Mouse (Mus musculus) thymus, postnatal 0 days (tissue): ENCODE data around the gene Ttc22. TPM values are rescaled to one million over a fixed set of nuclear protein-coding genes. Genes with fewer than 3 reads are reported as not detected.

Experiments
- DNase-seq: peaks from one replicate; pipeline ENCODE4 v3.0.0-alpha.2; 2015; ENCODE audit warnings: low spot score
- polyA plus RNA-seq: library from polyadenylated mRNA; unstranded; fragments of >200 nt; fragmentation: Nextera tagmentation; extraction: Ambion mirVana; gene quantifications from 2 replicates; pipeline ENCODE4 v1.2.1, GENCODE M21; 2015

Ttc22 gene
- polyA plus RNA-seq, 1 experiment from 2014 or later = 0.43 TPM

- peak; percentile 74 for DNase-seq
Observed at GRCm38 (mm10) chr4:106614881-106615280, 7.4 kb upstream of the Ttc22 start.

DNA sequence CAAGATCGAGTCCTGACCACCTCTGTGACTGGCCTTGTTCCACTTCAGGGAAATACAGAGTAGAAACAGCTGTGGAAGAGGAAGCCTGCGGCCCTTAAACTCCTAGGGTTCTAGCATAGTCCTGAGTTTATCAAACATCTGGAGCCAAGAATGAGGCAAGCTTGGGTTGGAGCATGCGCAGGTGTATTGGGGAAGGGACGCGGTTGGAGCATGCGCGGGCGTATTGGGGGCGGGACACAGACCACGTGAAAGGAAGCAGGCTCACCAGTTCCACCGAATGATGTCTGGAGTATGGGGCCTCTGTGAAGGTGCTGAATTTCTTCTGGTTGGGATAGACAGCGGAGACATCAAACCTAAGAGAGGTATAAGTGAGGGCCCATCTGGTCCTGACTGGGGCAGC lies 6.6 kb upstream of the Ttc22 start:
- DNase-seq = peak; percentile 54

DNA sequence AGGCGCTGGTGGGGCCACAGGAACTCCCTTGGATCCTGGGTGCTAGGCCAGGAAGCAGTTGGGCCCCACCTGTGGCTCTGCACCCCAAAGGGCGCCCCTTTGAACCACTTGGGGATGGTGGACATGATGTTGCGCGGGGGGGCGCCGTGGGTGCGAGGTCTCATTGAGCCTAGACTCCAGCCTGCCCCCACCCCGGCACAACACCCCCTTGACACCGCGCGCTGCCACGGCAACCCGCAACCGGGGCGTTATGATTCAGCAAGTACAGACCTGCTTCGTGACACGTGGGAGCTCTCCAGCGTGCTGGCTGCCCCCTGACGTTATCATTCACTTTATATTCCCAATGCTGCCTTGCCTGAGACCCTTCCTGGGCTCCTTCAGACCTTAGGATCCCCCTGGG lies 5.2 kb upstream of the Ttc22 start, which contains the start of gene Lexm:
Gene Lexm, minus strand, starts transcription at position 186 of the 400 bp plus-strand sequence.
- peak; percentile 20 for DNase-seq

DNA sequence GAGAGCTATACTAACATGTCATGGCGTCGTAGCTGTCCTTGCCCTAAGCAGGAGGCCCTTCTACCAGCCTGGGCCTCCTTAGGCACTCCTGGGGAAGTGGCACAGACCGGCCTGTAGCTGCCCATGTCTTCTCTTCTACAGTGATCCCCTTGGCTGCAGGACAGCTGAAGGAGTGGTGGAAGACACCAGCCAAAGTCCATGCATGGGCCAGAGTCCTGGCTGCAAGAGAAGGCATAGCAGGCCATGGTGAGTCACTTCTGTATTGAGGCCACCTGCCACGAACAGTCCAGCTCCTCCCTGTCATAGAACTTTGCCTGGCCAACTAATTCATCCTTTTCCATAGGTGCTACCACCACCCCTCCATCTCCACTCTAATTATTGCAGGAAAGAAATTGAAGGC lies 3.3 kb upstream of the Ttc22 start:
- no peak for DNase-seq

DNA sequence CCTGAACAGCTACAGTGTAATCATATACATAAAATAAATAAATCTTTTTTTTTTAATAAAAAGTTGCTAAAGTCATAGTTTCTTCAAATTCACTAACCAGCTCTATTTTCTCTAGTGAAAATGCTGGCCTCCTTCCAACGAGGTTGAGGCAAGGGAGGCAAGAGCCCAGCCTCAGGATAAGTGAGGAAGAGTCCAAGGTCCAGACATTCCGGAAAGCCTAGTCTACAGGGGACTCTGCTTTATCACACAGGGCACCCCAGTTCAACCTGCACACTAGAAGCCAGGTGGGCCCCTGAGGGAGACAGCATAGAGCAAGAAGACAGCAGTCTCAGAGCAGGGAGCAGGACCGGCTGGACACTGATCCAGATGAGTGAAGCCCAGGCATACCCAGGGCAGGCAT lies 804 bp upstream of the Ttc22 start:
- DNase-seq = no peak

DNA sequence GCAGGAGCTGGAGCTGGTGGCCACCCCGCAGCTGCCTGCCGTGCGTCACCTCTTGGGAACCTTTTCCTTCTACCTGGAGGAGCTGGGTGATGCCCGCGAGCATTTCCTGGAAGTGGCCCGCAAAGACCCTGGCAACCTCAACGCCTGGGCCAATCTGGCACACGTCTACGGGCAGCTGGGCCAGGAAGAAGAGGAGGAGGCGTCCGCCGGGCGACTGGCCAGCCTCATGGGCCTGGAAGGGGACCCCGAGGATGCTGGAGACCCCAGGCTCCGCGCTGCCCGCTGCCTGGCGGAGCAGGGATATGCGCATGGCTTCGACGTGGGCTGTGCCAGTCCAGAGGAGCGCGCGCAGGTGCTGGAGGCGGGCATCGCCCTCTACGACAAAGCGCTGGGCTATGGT lies 480 bp downstream of the Ttc22 start:
- no peak for DNase-seq

- no peak for DNase-seq
Observed at GRCm38 (mm10) chr4:106624271-106624670, 2.0 kb downstream of the Ttc22 start.

- no peak for DNase-seq
Observed at GRCm38 (mm10) chr4:106627809-106628208, 5.6 kb downstream of the Ttc22 start.

DNA sequence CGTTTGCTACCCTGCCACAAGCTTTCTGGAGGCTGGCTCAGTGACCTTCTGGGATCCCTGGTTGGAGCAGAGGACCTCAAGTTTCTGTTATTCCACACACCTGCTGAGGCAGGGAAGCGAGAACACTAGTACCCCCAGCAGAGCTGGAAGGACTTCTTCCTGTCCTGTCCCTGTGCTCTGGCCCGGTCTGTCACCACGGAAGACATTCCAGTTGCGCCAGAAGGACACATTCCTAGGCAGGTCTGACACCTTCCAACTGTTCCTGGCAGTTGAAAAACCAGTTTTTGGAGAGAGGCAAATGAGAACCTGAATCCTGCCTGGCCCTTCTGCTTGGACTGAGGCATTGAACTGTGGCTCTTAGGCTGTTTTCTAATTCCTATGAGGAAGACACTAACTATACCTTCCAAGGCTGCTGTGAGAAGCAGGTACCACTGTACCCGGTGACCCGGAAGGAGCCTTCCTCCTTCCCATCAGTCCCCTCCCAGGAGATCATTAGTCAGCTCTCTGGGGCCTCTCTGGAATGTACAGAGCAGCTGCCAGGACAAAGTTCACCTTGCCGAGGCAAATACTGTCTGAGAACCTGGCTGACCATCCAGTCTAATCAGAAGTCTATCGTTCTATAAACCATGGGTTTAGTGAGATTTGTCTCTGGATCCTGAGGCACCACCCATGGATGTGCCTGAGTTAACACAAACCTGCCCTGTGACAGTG lies 6.6 kb downstream of the Ttc22 start:
- no peak for DNase-seq

GRCm38 (mm10) chr4:106629374-106629773 lies 7.1 kb downstream of the Ttc22 start:
- no peak for DNase-seq

DNA sequence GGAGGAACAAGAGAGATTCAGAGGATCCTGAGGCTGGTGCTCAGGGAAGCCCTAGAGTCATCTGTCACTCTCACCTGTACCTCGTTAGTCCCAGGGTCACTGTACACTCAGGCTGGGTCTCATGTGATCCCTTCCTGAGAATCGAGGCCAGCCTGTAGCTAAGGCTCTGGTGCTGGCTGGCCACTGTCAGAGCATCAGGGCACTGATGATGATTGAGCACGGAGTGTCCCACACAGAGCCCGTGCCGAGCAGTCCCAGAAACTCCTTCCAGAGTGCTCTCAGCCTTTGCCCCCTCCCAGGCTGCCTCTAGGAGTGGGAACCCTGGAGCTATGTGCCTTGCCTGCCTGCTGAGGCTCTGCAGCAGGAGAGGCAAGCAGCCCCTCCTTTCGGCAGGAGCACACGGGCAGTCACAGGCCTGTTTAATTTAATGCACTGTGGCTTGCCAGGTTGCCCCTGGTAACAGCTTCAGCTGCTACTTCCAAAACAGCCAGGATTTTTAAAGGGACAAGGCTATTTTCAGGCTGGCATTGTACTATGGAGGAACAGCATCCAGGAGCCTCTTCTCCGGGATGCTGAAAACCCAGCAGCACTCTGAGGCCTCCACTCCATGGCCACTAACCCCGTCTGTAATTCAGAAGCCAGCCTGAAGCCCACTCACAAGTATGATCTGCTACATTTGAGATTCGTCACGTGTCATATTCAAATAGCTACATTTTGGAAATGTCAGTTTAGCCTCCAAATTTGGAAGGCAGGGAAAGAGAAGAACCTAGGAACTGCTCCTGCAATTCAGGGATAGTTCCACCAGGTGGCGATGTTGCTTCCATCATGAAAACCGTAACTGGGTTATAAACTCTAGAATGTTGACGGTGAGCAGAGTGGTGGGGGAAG lies 8.3 kb downstream of the Ttc22 start:
- peak; percentile 58 for DNase-seq

DNA sequence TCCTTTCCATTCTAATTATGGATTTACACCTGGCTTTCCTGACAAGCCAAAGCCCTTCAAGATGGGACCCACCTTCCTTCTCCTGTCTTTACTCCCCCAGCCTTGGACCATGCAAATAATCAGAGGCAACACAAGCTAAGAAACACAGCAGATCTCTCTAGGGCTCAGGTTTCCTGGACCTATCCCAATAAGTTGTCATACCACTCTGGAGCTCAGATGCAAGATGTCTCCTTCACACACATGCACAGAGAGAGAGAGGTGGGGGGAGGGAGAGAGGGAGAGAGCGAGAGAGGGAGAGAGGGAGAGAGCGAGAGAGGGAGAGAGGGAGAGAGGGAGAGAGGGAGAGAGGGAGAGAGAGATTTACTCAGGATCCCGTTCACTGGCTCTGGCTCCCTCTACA lies 10.1 kb downstream of the Ttc22 start:
- DNase-seq = no peak

GRCm38 (mm10) chr4:106633281-106634085 lies 11.3 kb downstream of the Ttc22 start:
- no peak for DNase-seq

- DNase-seq = no peak
Observed at GRCm38 (mm10) chr4:106634086-106634479, 11.9 kb downstream of the Ttc22 start.

DNA sequence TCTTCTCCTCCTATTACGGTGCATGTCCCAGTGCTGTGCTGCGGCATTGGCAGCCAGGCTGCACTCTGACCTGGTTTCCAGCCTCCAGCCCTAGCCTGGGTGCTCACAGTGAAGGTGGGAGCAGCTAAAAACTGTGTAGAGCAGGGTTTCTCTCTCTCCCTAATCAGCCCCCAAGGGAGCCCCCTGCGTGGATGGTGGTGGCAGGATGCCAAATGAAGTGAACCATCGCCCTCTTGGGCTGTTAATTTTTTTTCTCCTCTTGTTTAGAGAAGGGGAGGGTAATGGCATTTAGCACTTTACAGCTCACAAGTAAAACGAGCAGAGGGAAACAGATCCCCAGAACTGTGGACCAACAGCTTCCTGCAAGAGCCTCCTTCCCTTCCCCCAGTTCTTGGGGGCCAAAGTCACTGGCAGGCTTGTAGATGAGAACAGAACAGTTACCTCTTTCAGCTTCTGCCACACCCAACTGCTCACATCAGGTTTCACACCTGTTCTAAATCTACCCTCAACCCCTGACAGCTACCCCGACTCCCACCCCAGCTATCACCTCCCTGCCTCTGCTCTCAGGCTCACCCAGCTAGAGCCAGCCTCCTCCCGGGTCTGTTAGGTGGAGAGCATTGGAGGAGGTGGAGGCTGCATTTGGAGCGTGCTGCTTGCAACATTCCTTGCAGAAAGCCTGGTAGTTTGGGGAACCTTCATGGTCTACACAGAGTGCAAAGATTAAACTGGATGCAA lies 21.4 kb downstream of the Ttc22 start:
- DNase-seq = no peak

GRCm38 (mm10) chr4:106644218-106644610 lies 22.0 kb downstream of the Ttc22 start:
- no peak for DNase-seq

DNA sequence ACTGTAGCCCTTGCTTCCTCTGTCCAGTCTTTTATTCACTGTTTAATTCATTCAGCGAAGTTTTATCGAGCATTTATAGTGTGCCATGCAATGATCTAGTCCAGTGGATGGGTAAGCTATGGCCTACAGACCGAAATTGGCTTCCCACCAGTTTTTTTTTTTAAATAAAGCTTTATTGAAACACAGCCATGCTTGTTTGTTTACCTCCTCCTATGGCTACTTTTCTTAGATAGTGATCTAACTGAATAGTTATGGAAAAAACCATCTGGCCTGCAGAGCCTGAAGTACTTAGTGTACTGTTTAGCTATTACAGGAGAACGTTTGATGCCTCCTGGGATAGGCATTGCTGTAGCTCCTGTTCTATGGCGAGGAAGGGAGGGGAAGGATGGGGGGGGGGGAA lies 23.6 kb downstream of the Ttc22 start:
- DNase-seq = no peak

GRCm38 (mm10) chr4:106647137-106647536 lies 24.9 kb downstream of the Ttc22 start:
- no peak for DNase-seq

DNA sequence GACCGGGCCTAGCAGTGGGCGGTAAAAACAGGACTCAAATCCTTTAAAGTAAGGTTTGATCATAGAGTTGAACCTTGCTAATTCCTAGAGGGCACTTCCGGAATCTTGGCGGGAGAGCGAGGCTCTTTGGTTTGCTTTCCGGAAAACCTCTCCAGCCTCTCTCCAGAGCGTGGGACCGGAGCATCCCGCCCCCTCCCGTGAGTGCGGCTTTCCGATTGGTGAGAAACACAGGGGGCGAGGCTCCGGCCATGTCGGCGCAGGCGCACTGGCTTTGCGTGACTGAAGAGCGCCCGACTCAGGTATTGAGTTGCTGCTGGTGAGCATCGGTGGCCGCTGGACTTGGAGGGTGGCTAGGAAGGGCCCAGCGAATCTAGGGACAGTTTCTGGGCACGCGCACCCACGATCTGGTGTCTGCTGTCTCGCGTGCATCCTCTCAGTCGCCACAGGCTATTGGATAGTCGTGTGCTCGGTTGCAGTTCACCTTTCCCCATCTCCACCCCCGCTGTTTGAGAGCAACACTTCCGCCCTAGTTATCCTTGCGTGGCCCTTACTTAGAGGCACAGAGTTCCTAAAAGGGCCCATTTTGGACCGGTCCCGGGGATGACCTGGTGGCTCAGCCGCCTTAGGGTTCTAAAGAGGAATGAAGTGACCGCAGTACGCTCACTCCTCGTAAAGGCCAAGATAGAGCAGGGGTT lies 28.7 kb downstream of the Ttc22 start, which contains the start of gene Pars2:
Gene Pars2, plus strand, starts transcription at position 237 of the 695 bp plus-strand sequence.
- peak; percentile 99 for DNase-seq

- DNase-seq = no peak
Observed at GRCm38 (mm10) chr4:106652546-106652945, 30.3 kb downstream of the Ttc22 start.
